10 mouse cellular contexts compared by ENCODE assay signal in genomic region chr14:47093355-47093792, GRCm38 (mm10).
DNase-seq lines count a peak whose midpoint lies in the region; ATAC-seq lines count a peak whose summit lies in the region.
"Had no signal": no experiment of that assay in that cellular context is flagged by ENCODE, and none has a peak within 500 bp of the region (broad histone marks: within the 10 kb centered on the region; RNA-seq: fewer than 3 reads in every experiment).

No protein-coding gene starts in this region.

- H3K36me3 ChIP-seq in kidney, embryonic 15.5 days, result no peaks in the 10 kb centered on the region; the same call in 1 of the 2 replicates
- no peaks in the 10 kb centered on the region for H3K36me3 ChIP-seq in forebrain, embryonic 16.5 days (ENCODE audit: control insufficient read depth, insufficient read depth)
- H3K36me3 ChIP-seq: G1E; liver, embryonic 13.5 days had no signal

- no peak overlapping the region for H3K27ac ChIP-seq in kidney, embryonic 15.5 days
- no peak overlapping the region for H3K27ac ChIP-seq in forebrain, embryonic 16.5 days (ENCODE audit: low read length)
- H3K27ac ChIP-seq: liver, embryonic 13.5 days had no signal

- no peaks in the 10 kb centered on the region for H3K27me3 ChIP-seq in kidney, embryonic 15.5 days
- H3K27me3 ChIP-seq in forebrain, embryonic 16.5 days (replicated peaks; ENCODE audit: control insufficient read depth, insufficient read depth, low read length), result no peaks in the 10 kb centered on the region; the same call in 1 of the 2 replicates
- H3K27me3 ChIP-seq: liver, embryonic 13.5 days had no signal

- ATAC-seq in kidney, embryonic 15.5 days (replicated peaks; ENCODE audit: low FRiP score), result no peak
- ATAC-seq in forebrain, embryonic 16.5 days, result peak; percentile 92

- no peak for DNase-seq in kidney, postnatal 36 days
- peak; percentile 30 to 39 for DNase-seq in layer of hippocampus, postnatal 10 days (ENCODE audit: low spot score in 2 of 2)
- peak; percentile 79 to 87 for DNase-seq in right cerebral cortex, postnatal 10 days (ENCODE audit: low spot score in 2 of 2)
- DNase-seq in MN1 (ENCODE audit: low spot score), result no peak
- no peak for DNase-seq in adrenal gland, postnatal 36 days
- no peak for DNase-seq in urinary bladder, postnatal 25 days (ENCODE audit: low spot score)
- DNase-seq: liver, embryonic 13.5 days had no signal

- H3K9me3 ChIP-seq in kidney, embryonic 15.5 days (replicated peaks), result no peaks in the 10 kb centered on the region
- no peaks in the 10 kb centered on the region for H3K9me3 ChIP-seq in forebrain, embryonic 16.5 days (ENCODE audit: control insufficient read depth, low read length)
- H3K9me3 ChIP-seq: G1E; liver, embryonic 13.5 days had no signal

- H3K4me3 ChIP-seq in kidney, embryonic 15.5 days (replicated peaks), result no peak overlapping the region
- H3K4me3 ChIP-seq in forebrain, embryonic 16.5 days (replicated peaks; ENCODE audit: low read length), result no peak overlapping the region
- H3K4me3 ChIP-seq: liver, embryonic 13.5 days had no signal

- 0 out of 2 replicates have a peak overlapping the region, but pooled peaks have one; percentile 0 for H3K4me2 ChIP-seq in kidney, embryonic 15.5 days
- peak overlapping the region; percentile 4; the same call in 1 of the 2 replicates for H3K4me2 ChIP-seq in forebrain, embryonic 16.5 days (ENCODE audit: low read length)
- H3K4me2 ChIP-seq: liver, embryonic 13.5 days had no signal

- H3K9ac ChIP-seq in kidney, embryonic 15.5 days, result no peak overlapping the region
- no peak overlapping the region for H3K9ac ChIP-seq in forebrain, embryonic 16.5 days (replicated peaks; ENCODE audit: low read depth, low read length)
- H3K9ac ChIP-seq: liver, embryonic 13.5 days had no signal

- 35% methylated on average over 16 of the region's 16 CpGs for WGBS in kidney, embryonic 15.5 days
- WGBS in forebrain, embryonic 16.5 days, result 55% methylated on average over 16 of the region's 16 CpGs

- H3K4me1 ChIP-seq in kidney, embryonic 15.5 days, result peaks cover 11% of the 10 kb centered on the region
- peaks cover 9% of the 10 kb centered on the region for H3K4me1 ChIP-seq in forebrain, embryonic 16.5 days (replicated peaks; ENCODE audit: control insufficient read depth, insufficient read depth, low read length)

Comparison
In these comparisons a context has a peak if more than half of its experiments do, and no peak if none do; other contexts are left out.
1. DNase-seq: peak in layer of hippocampus, postnatal 10 days (2 of 2) and right cerebral cortex, postnatal 10 days (2 of 2); none in kidney, postnatal 36 days (0 of 2), MN1 (single experiment), adrenal gland, postnatal 36 days (0 of 2) and urinary bladder, postnatal 25 days (single experiment).